Mouse (Mus musculus) erythroblast, embryonic 14.5 days (primary cell): ENCODE data around the gene Uckl1.

Source experiments
- GATA1 ChIP-seq: IDR thresholded peaks from 2 replicates; pipeline ENCODE4 v1.6.1; 2012; ENCODE audit warnings: low read length, inconsistent platforms, mixed read lengths
- TAL1 ChIP-seq: IDR thresholded peaks from 3 replicates; pipeline ENCODE4 v1.6.1; 2012; ENCODE audit warnings: low read length, inconsistent platforms, mixed read lengths

- TF ChIP-seq GATA1: no peak
- TF ChIP-seq TAL1: no peak
Measured at GRCm38 (mm10) chr2:181623401-181623800, 38.7 kb upstream of the Uckl1 start.
